Mouse (Mus musculus) retina, embryonic 14.5 days (tissue): ENCODE results near the gene Eif2ak4.

Experiments used
- DNase-seq: peaks from one replicate; pipeline ENCODE4 v3.0.0-alpha.2; 2015; ENCODE audit warnings: low spot score

The Eif2ak4 gene

GRCm38 (mm10) chr2:118509688-118510446, 121.4 kb downstream of the Eif2ak4 start:
- no peak for DNase-seq

GRCm38 (mm10) chr2:118510447-118511310, 122.3 kb downstream of the Eif2ak4 start:
- peak; percentile 85 for DNase-seq

- no peak for DNase-seq
Observed at GRCm38 (mm10) chr2:118511779-118512417, 123.5 kb downstream of the Eif2ak4 start.

- DNase-seq = no peak
Observed at GRCm38 (mm10) chr2:118512418-118513377, 124.3 kb downstream of the Eif2ak4 start.

- peak; percentile 59 for DNase-seq
Observed at GRCm38 (mm10) chr2:118520042-118520933, 131.9 kb downstream of the Eif2ak4 start.

GRCm38 (mm10) chr2:118522265-118522664, 133.8 kb downstream of the Eif2ak4 start:
- DNase-seq = no peak

- DNase-seq = no peak
Observed at GRCm38 (mm10) chr2:118523163-118523730, 134.8 kb downstream of the Eif2ak4 start.

GRCm38 (mm10) chr2:118524811-118525210, 136.4 kb downstream of the Eif2ak4 start:
- DNase-seq = no peak
